Mouse (Mus musculus): ENCODE measurements around the gene Amer2.

GRCm38 (mm10) chr14:60425553-60425952 is 52.5 kb downstream of the Amer2 start:
- no peak for TF ChIP-seq CTCF (IDR thresholded peaks at IDR 0.05; ENCODE audit: extremely low read depth, insufficient read depth, insufficient read length, insufficient replicate concordance)
- TF ChIP-seq POLR2A (IDR thresholded peaks at IDR 0.05; ENCODE audit: low read depth, low read length), result no peak
